In the genomic region with DNA sequence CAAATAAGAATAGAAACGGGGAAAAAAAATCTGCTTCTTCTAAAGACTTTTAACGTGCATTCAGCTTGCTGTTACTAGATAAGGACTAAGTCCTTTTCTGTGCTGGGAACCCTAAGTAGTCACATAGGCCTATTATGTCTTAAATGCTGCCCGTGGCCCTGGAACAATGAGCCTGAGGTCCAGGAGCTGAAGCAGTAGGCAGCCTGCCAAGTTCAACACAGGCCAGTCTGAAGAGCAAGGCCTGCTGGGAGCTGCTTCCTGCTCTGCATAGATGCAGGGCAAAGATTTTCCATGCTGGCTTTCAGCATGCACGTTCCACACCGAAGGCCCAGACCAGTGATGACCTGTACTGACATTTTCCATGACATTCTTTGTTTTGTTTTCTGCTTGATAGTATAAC, we compare ENCODE assay signal across 8 mouse cellular contexts.
DNase-seq lines count a peak whose midpoint lies in the region; ATAC-seq and TF ChIP-seq lines count a peak whose summit lies in the region.

No protein-coding gene starts in this region.

- peaks cover 3% of the 10 kb centered on the region; the same call in 1 of the 2 replicates for H3K4me1 ChIP-seq in cerebellum, adult 2 months (ENCODE audit: control insufficient read depth, insufficient read depth, low read length)
- H3K4me1 ChIP-seq in forebrain, postnatal 0 days (ENCODE audit: insufficient read depth) = no peaks in the 10 kb centered on the region
- no peaks in the 10 kb centered on the region; a peak in 1 of 4 replicates for H3K4me1 ChIP-seq in liver, embryonic 14.5 days (replicated peaks; ENCODE audit: control insufficient read depth in 2 of 2, insufficient read depth in 2 of 2, low read length in 1 of 2)
- no peaks in the 10 kb centered on the region for H3K4me1 ChIP-seq in neural tube, embryonic 14.5 days (ENCODE audit: control insufficient read depth, insufficient read depth, low read length)

- H3K27me3 ChIP-seq in cerebellum, adult 2 months (ENCODE audit: control insufficient read depth, insufficient read depth, low read length) = no peaks in the 10 kb centered on the region
- H3K27me3 ChIP-seq in forebrain, postnatal 0 days (ENCODE audit: insufficient read depth, low read length) = no peaks in the 10 kb centered on the region
- no peaks in the 10 kb centered on the region for H3K27me3 ChIP-seq in liver, embryonic 14.5 days (ENCODE audit: control insufficient read depth, insufficient read depth, low read length)
- H3K27me3 ChIP-seq in neural tube, embryonic 14.5 days (ENCODE audit: control insufficient read depth, insufficient read depth, low read length) = no peaks in the 10 kb centered on the region

- H3K4me3 ChIP-seq in cerebellum, adult 2 months (replicated peaks; ENCODE audit: insufficient read depth, low read depth, low read length) = no peak overlapping the region
- H3K4me3 ChIP-seq in forebrain, postnatal 0 days (ENCODE audit: low read depth, low read length) = no peak overlapping the region
- H3K4me3 ChIP-seq in liver, embryonic 14.5 days (ENCODE audit: insufficient read depth in 1 of 2, low read depth in 2 of 2, low read length in 2 of 2) = no peak overlapping the region
- no peak overlapping the region for H3K4me3 ChIP-seq in neural tube, embryonic 14.5 days (ENCODE audit: low read depth, low read length)

- no peak for TF ChIP-seq CTCF in cerebellum, adult 2 months (IDR thresholded peaks at IDR 0.05; ENCODE audit: borderline replicate concordance, insufficient read depth, low read depth, low read length)
- TF ChIP-seq CTCF in forebrain, postnatal 0 days (IDR thresholded peaks at IDR 0.05; ENCODE audit: low read depth) = no peak
- TF ChIP-seq CTCF in liver, embryonic 14.5 days (IDR thresholded peaks at IDR 0.05; ENCODE audit: low read depth) = no peak

- intact Hi-C loops in heart, postnatal 10 days (cut with DNase I) = loop anchor here (1.0 to 10.0 kb wide), 4 partner anchors 60 to 319 kb away; partner anchors contain the start of gene Marcks

- H3K27ac ChIP-seq in cerebellum, adult 2 months (ENCODE audit: insufficient read depth, low read length) = no peak overlapping the region
- H3K27ac ChIP-seq in forebrain, postnatal 0 days (ENCODE audit: low read depth, low read length) = no peak overlapping the region
- no peak overlapping the region for H3K27ac ChIP-seq in liver, embryonic 14.5 days
- H3K27ac ChIP-seq in neural tube, embryonic 14.5 days (ENCODE audit: low read depth, low read length) = peak overlapping the region; percentile 12

- H3K9ac ChIP-seq in forebrain, postnatal 0 days = no peak overlapping the region
- H3K9ac ChIP-seq in liver, embryonic 14.5 days (replicated peaks) = no peak overlapping the region
- no peak overlapping the region for H3K9ac ChIP-seq in neural tube, embryonic 14.5 days (replicated peaks; ENCODE audit: low read depth, low read length)

- TF ChIP-seq EP300 in liver, embryonic 14.5 days (IDR thresholded peaks at IDR 0.05; ENCODE audit: low read depth) = no peak

- H3K4me2 ChIP-seq in forebrain, postnatal 0 days (ENCODE audit: low read depth) = no peak overlapping the region
- H3K4me2 ChIP-seq in liver, embryonic 14.5 days (ENCODE audit: low read depth) = no peak overlapping the region
- H3K4me2 ChIP-seq in neural tube, embryonic 14.5 days (ENCODE audit: low read depth, low read length) = no peak overlapping the region

- 23% methylated on average over 5 of the region's 5 CpGs for WGBS in cerebellum, adult 2 months
- WGBS in forebrain, postnatal 0 days = 8% methylated on average over 5 of the region's 5 CpGs
- 25% methylated on average over 5 of the region's 5 CpGs for WGBS in liver, embryonic 14.5 days (ENCODE audit: insufficient replicate concordance)
- WGBS in neural tube, embryonic 14.5 days = 21% methylated on average over 5 of the region's 5 CpGs

- no peak for TF ChIP-seq POLR2A in cerebellum, adult 2 months (IDR thresholded peaks at IDR 0.05; ENCODE audit: borderline replicate concordance, insufficient read depth, low read length)

- peak; percentile 54 for ATAC-seq in forebrain, postnatal 0 days
- peak; percentile 43 for ATAC-seq in liver, embryonic 14.5 days (ENCODE audit: insufficient read depth)
- ATAC-seq in neural tube, embryonic 14.5 days (ENCODE audit: low read depth) = peak; percentile 72; the same call in 1 of the 2 replicates
- no peak for ATAC-seq in granulocyte monocyte progenitor cell, adult 5-6 weeks (replicated peaks; ENCODE audit: poor library complexity, severe bottlenecking)

- H3K9me3 ChIP-seq in forebrain, postnatal 0 days (ENCODE audit: low read length) = no peaks in the 10 kb centered on the region
- H3K9me3 ChIP-seq in liver, embryonic 14.5 days (ENCODE audit: control insufficient read depth, low read length) = no peaks in the 10 kb centered on the region
- no peaks in the 10 kb centered on the region for H3K9me3 ChIP-seq in neural tube, embryonic 14.5 days (ENCODE audit: control insufficient read depth, low read length)

- no peaks in the 10 kb centered on the region for H3K36me3 ChIP-seq in forebrain, postnatal 0 days (ENCODE audit: insufficient read depth)
- no peaks in the 10 kb centered on the region for H3K36me3 ChIP-seq in liver, embryonic 14.5 days (replicated peaks; ENCODE audit: control insufficient read depth, insufficient read depth, low read depth)
- no peaks in the 10 kb centered on the region for H3K36me3 ChIP-seq in neural tube, embryonic 14.5 days (ENCODE audit: control insufficient read depth, insufficient read depth, low read length)

- DNase-seq in 416B (ENCODE audit: low read depth) = peak; percentile 44
- peak; percentile 53 to 72 for DNase-seq in cerebellum, adult 2 months
- DNase-seq in forebrain, postnatal 0 days = peak; percentile 51
- peak; percentile 89 to 91 for DNase-seq in heart, postnatal 10 days
- DNase-seq in kidney, postnatal 25 days = peak; percentile 93 to 95
- peak in 2 of 3 experiments; percentile 25 to 26 for DNase-seq in liver, embryonic 14.5 days (ENCODE audit: low read depth in 3 of 3, low spot score in 3 of 3)

Comparison
In these comparisons a context has a peak if more than half of its experiments do, and no peak if none do; other contexts are left out.
1. DNase-seq: peak in every context shown above with its lines; median percentile 94 in kidney, postnatal 25 days; 90 in heart, postnatal 10 days; 62 in cerebellum, adult 2 months; 51 in forebrain, postnatal 0 days; 44 in 416B; 26 in liver, embryonic 14.5 days.